In genomic region chr3:88407529-88407928, GRCm38 (mm10) we compare ENCODE assay signal across 25 mouse cellular contexts. TPM values are rescaled to one million over a fixed set of nuclear protein-coding genes. Genes with fewer than 3 reads are reported as not detected.
DNase-seq lines count a peak whose midpoint lies in the region; ATAC-seq and TF ChIP-seq lines count a peak whose summit lies in the region.
"Had no signal": no experiment of that assay in that cellular context is flagged by ENCODE, and none has a peak within 500 bp of the region (broad histone marks: within the 10 kb centered on the region; RNA-seq: fewer than 3 reads in every experiment).

No protein-coding gene starts in this region.

- H3K27me3 ChIP-seq in hindbrain, embryonic 13.5 days, result no peaks in the 10 kb centered on the region
- H3K27me3 ChIP-seq in hindbrain, embryonic 12.5 days, result no peaks in the 10 kb centered on the region
- H3K27me3 ChIP-seq in stomach, embryonic 15.5 days (replicated peaks), result no peaks in the 10 kb centered on the region
- H3K27me3 ChIP-seq in stomach, postnatal 0 days (ENCODE audit: control insufficient read depth, insufficient read depth, low read length), result no peaks in the 10 kb centered on the region
- H3K27me3 ChIP-seq in embryonic facial prominence, embryonic 13.5 days, result no peaks in the 10 kb centered on the region
- H3K27me3 ChIP-seq: hindbrain, embryonic 15.5 days; intestine, embryonic 15.5 days; limb, embryonic 13.5 days had no signal

- H3K9me3 ChIP-seq in hindbrain, embryonic 13.5 days, result no peaks in the 10 kb centered on the region
- no peaks in the 10 kb centered on the region for H3K9me3 ChIP-seq in hindbrain, embryonic 12.5 days (replicated peaks)
- H3K9me3 ChIP-seq in stomach, embryonic 15.5 days, result no peaks in the 10 kb centered on the region
- H3K9me3 ChIP-seq in stomach, postnatal 0 days (ENCODE audit: control insufficient read depth, low read length), result no peaks in the 10 kb centered on the region
- no peaks in the 10 kb centered on the region for H3K9me3 ChIP-seq in embryonic facial prominence, embryonic 13.5 days
- H3K9me3 ChIP-seq: G1E; hindbrain, embryonic 15.5 days; intestine, embryonic 15.5 days; limb, embryonic 13.5 days had no signal

- H3K4me2 ChIP-seq in hindbrain, embryonic 13.5 days, result no peak overlapping the region
- no peak overlapping the region for H3K4me2 ChIP-seq in hindbrain, embryonic 12.5 days (replicated peaks)
- no peak overlapping the region for H3K4me2 ChIP-seq in stomach, embryonic 15.5 days
- H3K4me2 ChIP-seq in stomach, postnatal 0 days (replicated peaks; ENCODE audit: low read depth), result no peak overlapping the region
- H3K4me2 ChIP-seq in embryonic facial prominence, embryonic 13.5 days, result no peak overlapping the region
- H3K4me2 ChIP-seq: hindbrain, embryonic 15.5 days; intestine, embryonic 15.5 days; midbrain, embryonic 11.5 days had no signal

- WGBS in hindbrain, embryonic 13.5 days, result 61% methylated on average over 7 of the region's 7 CpGs
- 50% methylated on average over 7 of the region's 7 CpGs for WGBS in hindbrain, embryonic 12.5 days
- 49% methylated on average over 7 of the region's 7 CpGs for WGBS in stomach, embryonic 15.5 days
- WGBS in stomach, postnatal 0 days, result 37% methylated on average over 7 of the region's 7 CpGs
- WGBS in embryonic facial prominence, embryonic 13.5 days, result 50% methylated on average over 7 of the region's 7 CpGs

- peaks cover 16% of the 10 kb centered on the region for H3K36me3 ChIP-seq in hindbrain, embryonic 13.5 days
- H3K36me3 ChIP-seq in hindbrain, embryonic 12.5 days, result peaks cover 10% of the 10 kb centered on the region; the same call in 1 of the 2 replicates
- peaks cover 14% of the 10 kb centered on the region for H3K36me3 ChIP-seq in stomach, embryonic 15.5 days
- H3K36me3 ChIP-seq in stomach, postnatal 0 days (ENCODE audit: control insufficient read depth, insufficient read depth, low read length), result no peaks in the 10 kb centered on the region; the same call in 1 of the 2 replicates
- peaks cover 36% of the 10 kb centered on the region for H3K36me3 ChIP-seq in embryonic facial prominence, embryonic 13.5 days

- 0 out of 2 replicates have a peak overlapping the region, but pooled peaks have one; percentile 83 for H3K9ac ChIP-seq in hindbrain, embryonic 13.5 days
- no peak overlapping the region for H3K9ac ChIP-seq in hindbrain, embryonic 12.5 days
- no peak overlapping the region for H3K9ac ChIP-seq in stomach, embryonic 15.5 days
- H3K9ac ChIP-seq in stomach, postnatal 0 days (ENCODE audit: low read length), result no peak overlapping the region; the same call in 1 of the 2 replicates
- peak overlapping the region; percentile 86; the same call in 1 of the 2 replicates for H3K9ac ChIP-seq in embryonic facial prominence, embryonic 13.5 days
- H3K9ac ChIP-seq: hindbrain, embryonic 15.5 days; intestine, embryonic 15.5 days had no signal

- no peak for TF ChIP-seq CTCF in stomach, postnatal 0 days (IDR thresholded peaks at IDR 0.05; ENCODE audit: low read depth)

- H3K27ac ChIP-seq in hindbrain, embryonic 13.5 days, result no peak overlapping the region
- no peak overlapping the region; the same call in 1 of the 2 replicates for H3K27ac ChIP-seq in hindbrain, embryonic 12.5 days
- peak overlapping the region; percentile 28; the same call in 1 of the 2 replicates for H3K27ac ChIP-seq in stomach, embryonic 15.5 days
- no peak overlapping the region for H3K27ac ChIP-seq in stomach, postnatal 0 days (replicated peaks)
- no peak overlapping the region for H3K27ac ChIP-seq in embryonic facial prominence, embryonic 13.5 days
- H3K27ac ChIP-seq: hindbrain, embryonic 15.5 days; intestine, embryonic 15.5 days; kidney, postnatal 0 days; limb, embryonic 13.5 days had no signal

- H3K4me1 ChIP-seq in hindbrain, embryonic 13.5 days (replicated peaks), result peaks cover 27% of the 10 kb centered on the region
- H3K4me1 ChIP-seq in hindbrain, embryonic 12.5 days, result peaks cover 22% of the 10 kb centered on the region
- H3K4me1 ChIP-seq in stomach, embryonic 15.5 days, result peaks cover 12% of the 10 kb centered on the region
- no peaks in the 10 kb centered on the region; the same call in 1 of the 2 replicates for H3K4me1 ChIP-seq in stomach, postnatal 0 days (replicated peaks; ENCODE audit: control insufficient read depth, insufficient read depth)
- H3K4me1 ChIP-seq in embryonic facial prominence, embryonic 13.5 days, result peaks cover 31% of the 10 kb centered on the region

- H3K4me3 ChIP-seq in hindbrain, embryonic 13.5 days, result no peak overlapping the region
- no peak overlapping the region for H3K4me3 ChIP-seq in hindbrain, embryonic 12.5 days
- H3K4me3 ChIP-seq in stomach, embryonic 15.5 days (replicated peaks), result no peak overlapping the region
- no peak overlapping the region for H3K4me3 ChIP-seq in stomach, postnatal 0 days (ENCODE audit: low read depth, low read length)
- H3K4me3 ChIP-seq in embryonic facial prominence, embryonic 13.5 days, result no peak overlapping the region
- H3K4me3 ChIP-seq: hindbrain, embryonic 15.5 days; intestine, embryonic 15.5 days; limb, embryonic 13.5 days had no signal

- no peak for DNase-seq in stomach, postnatal 0 days (ENCODE audit: low spot score)
- DNase-seq in naive thymus-derived CD4-positive, alpha-beta T cell, adult 2 months (ENCODE audit: low read depth), result peak; percentile 21
- no peak for DNase-seq in T-cell, adult 2 months (ENCODE audit: low spot score)
- DNase-seq in layer of hippocampus, postnatal 14 days (ENCODE audit: low spot score in 2 of 2), result no peak

- ATAC-seq in hindbrain, embryonic 13.5 days (ENCODE audit: low FRiP score), result no peak
- ATAC-seq in hindbrain, embryonic 12.5 days (ENCODE audit: low FRiP score), result no peak
- ATAC-seq in stomach, embryonic 15.5 days (ENCODE audit: insufficient read depth, low FRiP score, low read depth), result no peak
- no peak for ATAC-seq in stomach, postnatal 0 days (ENCODE audit: low FRiP score, low TSS enrichment)
- ATAC-seq in embryonic facial prominence, embryonic 13.5 days (ENCODE audit: insufficient number of reproducible peaks, insufficient read depth, low FRiP score, low TSS enrichment, low read depth), result no peak
- ATAC-seq: intestine, embryonic 15.5 days had no signal

- no peak for TF ChIP-seq EP300 in stomach, postnatal 0 days (optimal IDR thresholded peaks at IDR 0.05)

RNA-seq across cellular contexts. Expression of gene Pmf1, which starts 2.6 kb away (rescaled TPM):
- polyA plus RNA-seq in hindbrain, embryonic 13.5 days (2015; fragmentation: Nextera tagmentation; extraction: Ambion mirVana), result 36.9 and 37.8 TPM in 2 replicates
- 73.3 and 82.3 TPM in 2 replicates for polyA plus RNA-seq in hindbrain, embryonic 12.5 days (2016; fragmentation: Nextera tagmentation; extraction: Ambion mirVana)
- 115 and 118 TPM in 2 replicates for polyA plus RNA-seq in stomach, embryonic 15.5 days (2015; fragmentation: Nextera tagmentation; extraction: Ambion mirVana)
- 55.6 and 58.1 TPM in 2 replicates for polyA plus RNA-seq in stomach, postnatal 0 days (2015; fragmentation: Nextera tagmentation; extraction: Ambion mirVana)
- polyA plus RNA-seq in embryonic facial prominence, embryonic 13.5 days (2015; fragmentation: Nextera tagmentation; extraction: Ambion mirVana), result 121 and 153 TPM in 2 replicates
- 1 to 10 TPM; 6.9 to 9.9 TPM for total RNA-seq in layer of hippocampus, postnatal 14 days (2021)

RNA-seq across cellular contexts. Expression of gene Slc25a44, which starts 17.4 kb away (rescaled TPM):
- 32.5 and 32.8 TPM in 2 replicates for polyA plus RNA-seq in hindbrain, embryonic 13.5 days (2015; fragmentation: Nextera tagmentation; extraction: Ambion mirVana)
- polyA plus RNA-seq in hindbrain, embryonic 12.5 days (2016; fragmentation: Nextera tagmentation; extraction: Ambion mirVana), result 24.9 and 25.9 TPM in 2 replicates
- polyA plus RNA-seq in stomach, embryonic 15.5 days (2015; fragmentation: Nextera tagmentation; extraction: Ambion mirVana), result 15.7 and 16.0 TPM in 2 replicates
- polyA plus RNA-seq in stomach, postnatal 0 days (2015; fragmentation: Nextera tagmentation; extraction: Ambion mirVana), result 9.7 and 9.8 TPM in 2 replicates
- 16.5 and 16.7 TPM in 2 replicates for polyA plus RNA-seq in embryonic facial prominence, embryonic 13.5 days (2015; fragmentation: Nextera tagmentation; extraction: Ambion mirVana)
- 10 to 100 TPM; 68.6 to 70.3 TPM for total RNA-seq in layer of hippocampus, postnatal 14 days (2021)

RNA-seq across cellular contexts. Expression of gene Bglap, which starts 23.3 kb away (rescaled TPM):
- polyA plus RNA-seq in hindbrain, embryonic 13.5 days (2015; fragmentation: Nextera tagmentation; extraction: Ambion mirVana), result not detected in 2 replicates
- not detected in 2 replicates for polyA plus RNA-seq in hindbrain, embryonic 12.5 days (2016; fragmentation: Nextera tagmentation; extraction: Ambion mirVana)
- polyA plus RNA-seq in stomach, embryonic 15.5 days (2015; fragmentation: Nextera tagmentation; extraction: Ambion mirVana), result 0.58 TPM in 1 of 2 replicates, not detected in the other
- polyA plus RNA-seq in stomach, postnatal 0 days (2015; fragmentation: Nextera tagmentation; extraction: Ambion mirVana), result 0.64 TPM in 1 of 2 replicates, not detected in the other
- 0.91 TPM in 1 of 2 replicates, not detected in the other for polyA plus RNA-seq in embryonic facial prominence, embryonic 13.5 days (2015; fragmentation: Nextera tagmentation; extraction: Ambion mirVana)
- total RNA-seq in layer of hippocampus, postnatal 14 days (2021), result 1 to 10 TPM in 1 of 2 experiments, not detected in 1; 1.3 TPM
- total RNA-seq: common myeloid progenitor, adult 5-6 weeks; G1E; heart, adult 18-20 months had no signal
- polyA plus RNA-seq: embryonic facial prominence, embryonic 11.5 days; G1E; heart, postnatal 0 days; hindbrain, embryonic 15.5 days; intestine, embryonic 15.5 days; kidney, postnatal 0 days; limb, embryonic 13.5 days; lung, embryonic 14.5 days; neural tube, embryonic 14.5 days; stomach, embryonic 16.5 days had no signal

RNA-seq across cellular contexts. Expression of gene Bglap2, which starts 29.0 kb away (rescaled TPM):
- not detected in 2 replicates for polyA plus RNA-seq in hindbrain, embryonic 13.5 days (2015; fragmentation: Nextera tagmentation; extraction: Ambion mirVana)
- polyA plus RNA-seq in hindbrain, embryonic 12.5 days (2016; fragmentation: Nextera tagmentation; extraction: Ambion mirVana), result not detected in 2 replicates
- 0.35 and 1.6 TPM in 2 replicates for polyA plus RNA-seq in stomach, embryonic 15.5 days (2015; fragmentation: Nextera tagmentation; extraction: Ambion mirVana)
- 20.1 and 24.9 TPM in 2 replicates for polyA plus RNA-seq in stomach, postnatal 0 days (2015; fragmentation: Nextera tagmentation; extraction: Ambion mirVana)
- 0.58 TPM in 1 of 2 replicates, not detected in the other for polyA plus RNA-seq in embryonic facial prominence, embryonic 13.5 days (2015; fragmentation: Nextera tagmentation; extraction: Ambion mirVana)
- total RNA-seq in layer of hippocampus, postnatal 14 days (2021), result not detected
- total RNA-seq: adrenal gland, postnatal 4 days; common myeloid progenitor, adult 5-6 weeks; G1E; heart, adult 18-20 months; layer of hippocampus, postnatal 25 days; left cerebral cortex, postnatal 10 days had no signal
- polyA plus RNA-seq: embryonic facial prominence, embryonic 11.5 days; G1E; heart, postnatal 0 days; hindbrain, embryonic 15.5 days; intestine, embryonic 15.5 days; limb, embryonic 13.5 days; lung, embryonic 14.5 days; midbrain, embryonic 11.5 days; neural tube, embryonic 14.5 days; spleen, adult 2 months had no signal

RNA-seq across cellular contexts. Expression of gene Bglap3, which starts 35.0 kb away (rescaled TPM):
- polyA plus RNA-seq in hindbrain, embryonic 13.5 days (2015; fragmentation: Nextera tagmentation; extraction: Ambion mirVana), result 0.19 TPM in 1 of 2 replicates, not detected in the other
- polyA plus RNA-seq in hindbrain, embryonic 12.5 days (2016; fragmentation: Nextera tagmentation; extraction: Ambion mirVana), result not detected in 2 replicates
- 1.8 and 4.1 TPM in 2 replicates for polyA plus RNA-seq in stomach, embryonic 15.5 days (2015; fragmentation: Nextera tagmentation; extraction: Ambion mirVana)
- polyA plus RNA-seq in stomach, postnatal 0 days (2015; fragmentation: Nextera tagmentation; extraction: Ambion mirVana), result 199 and 225 TPM in 2 replicates
- 0.28 TPM in 1 of 2 replicates, not detected in the other for polyA plus RNA-seq in embryonic facial prominence, embryonic 13.5 days (2015; fragmentation: Nextera tagmentation; extraction: Ambion mirVana)
- total RNA-seq in layer of hippocampus, postnatal 14 days (2021), result not detected
- total RNA-seq: common myeloid progenitor, adult 5-6 weeks; heart, adult 18-20 months had no signal
- polyA plus RNA-seq: G1E; heart, postnatal 0 days; hindbrain, embryonic 15.5 days; limb, embryonic 13.5 days had no signal

Comparison
In these comparisons a context has a peak if more than half of its experiments do, and no peak if none do; other contexts are left out.
1. H3K9ac ChIP-seq: peak in hindbrain, embryonic 13.5 days (single experiment) and embryonic facial prominence, embryonic 13.5 days (single experiment); none in hindbrain, embryonic 12.5 days (single experiment), stomach, embryonic 15.5 days (single experiment) and stomach, postnatal 0 days (single experiment).